Mouse (Mus musculus) thymus, adult 2 months (tissue): ENCODE measurements around the gene Napepld.

Source experiments
- CTCF ChIP-seq: fragments of 200-500 bp; IDR thresholded peaks from 2 replicates; pipeline ENCODE4 v1.5.1; 2012; ENCODE audit warnings: mild to moderate bottlenecking, control low read depth, low read length, moderate library complexity, borderline replicate concordance; ENCODE audit not compliant: control insufficient read depth, poor library complexity, insufficient read depth; ENCODE audit errors: extremely low read depth
- POLR2A ChIP-seq: fragments of 200-500 bp; IDR thresholded peaks from 2 replicates; pipeline ENCODE4 v1.6.1; 2012; ENCODE audit warnings: mild to moderate bottlenecking, low read length, control low read depth, moderate library complexity; ENCODE audit not compliant: control insufficient read depth, poor library complexity, insufficient read depth; ENCODE audit errors: extremely low read depth

DNA sequence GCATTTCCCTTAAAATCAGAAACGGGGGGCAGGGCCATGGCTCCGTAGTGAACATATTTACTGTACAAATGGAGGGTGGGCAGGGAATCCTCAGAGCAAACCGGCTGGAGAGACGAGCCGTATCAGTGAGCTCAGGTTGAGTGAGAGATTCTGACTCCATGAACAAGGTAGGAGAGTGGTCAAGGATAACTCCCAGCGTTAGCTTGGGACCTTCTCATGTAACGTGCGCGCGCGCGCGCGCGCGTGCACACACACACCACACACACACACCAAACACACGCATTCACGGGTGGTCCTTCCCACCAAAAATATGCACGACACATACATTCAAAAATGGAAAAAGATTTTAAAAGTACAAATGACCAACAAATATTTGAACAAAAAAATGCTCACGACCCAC is 33.9 kb upstream of the Napepld start:
- no peak for TF ChIP-seq POLR2A
- TF ChIP-seq CTCF: no peak
